Mouse (Mus musculus) midbrain, embryonic 13.5 days (tissue): ENCODE measurements around the gene Gm20518. TPM values are rescaled to one million over a fixed set of nuclear protein-coding genes. Genes with fewer than 3 reads are reported as not detected.

Experiments
- ATAC-seq: fragments of 200-750 bp; cut with Nextera tagmentation; 2 replicates; pipeline ENCODE4 v1.8.0; 2017; ENCODE audit warnings: mild to moderate bottlenecking, moderate TSS enrichment, moderate library complexity
- H3K27ac ChIP-seq: fragments of 300-500 bp; sonication (generic); 2 replicates; pipeline ENCODE4 v1.5.1; 2015; ENCODE audit warnings: inconsistent platforms, mild to moderate bottlenecking, moderate library complexity
- H3K27me3 ChIP-seq: fragments of 300-500 bp; sonication (generic); 2 replicates; pipeline ENCODE4 v1.6.1; 2015; ENCODE audit warnings: mild to moderate bottlenecking, inconsistent platforms
- H3K36me3 ChIP-seq: fragments of 300-500 bp; sonication (generic); 2 replicates; pipeline ENCODE4 v1.6.1; 2015; ENCODE audit warnings: mild to moderate bottlenecking, inconsistent platforms
- H3K4me1 ChIP-seq: fragments of 300-500 bp; sonication (generic); replicated peaks from 2 replicates; pipeline ENCODE4 v1.6.1; 2015; ENCODE audit warnings: inconsistent platforms
- H3K4me2 ChIP-seq: fragments of 300-500 bp; sonication (generic); replicated peaks from 2 replicates; pipeline ENCODE4 v1.6.1; 2015; ENCODE audit warnings: moderate library complexity, mild to moderate bottlenecking, inconsistent platforms
- H3K4me3 ChIP-seq: fragments of 300-500 bp; sonication (generic); replicated peaks from 2 replicates; pipeline ENCODE4 v1.5.1; 2015; ENCODE audit warnings: mild to moderate bottlenecking, inconsistent platforms
- H3K9ac ChIP-seq: fragments of 300-500 bp; sonication (generic); replicated peaks from 2 replicates; pipeline ENCODE4 v1.6.1; 2015; ENCODE audit warnings: mild to moderate bottlenecking, inconsistent platforms
- H3K9me3 ChIP-seq: fragments of 300-500 bp; sonication (generic); 2 replicates; pipeline ENCODE4 v1.6.1; 2016; ENCODE audit warnings: mild to moderate bottlenecking, inconsistent platforms
- WGBS: fragments of 180-500 bp; shearing (Covaris S2); methylation state at CpG from one replicate; pipeline ENCODE4 v1.1.7; 2015; 5-methylcytosine and 5-hydroxymethylcytosine counted together
- polyA plus RNA-seq: library from polyadenylated mRNA; unstranded; fragments of >200 nt; fragmentation: Nextera tagmentation; extraction: Ambion mirVana; gene quantifications from 2 replicates; pipeline ENCODE4 v1.2.1, GENCODE M21; 2015

Gene Gm20518
- polyA plus RNA-seq, result 0.71 and 0.98 TPM in 2 replicates

GRCm38 (mm10) chr16:17891567-17891959 lies at the start of gene Gm20518:
Gene Gm20518, minus strand, starts transcription at chr16:17891671.
- Histone ChIP-seq H3K4me3 (peak within 1 kb of the TSS; percentile 97), H3K27me3 (no peaks in the 10 kb centered on the region), H3K9ac (peak within 1 kb of the TSS; percentile 98), H3K4me1 (peaks cover 28% of the 10 kb centered on the region), H3K27ac (peak within 1 kb of the TSS; percentile 97), H3K9me3 (no peaks in the 10 kb centered on the region), H3K4me2 (peak within 1 kb of the TSS; percentile 95), H3K36me3 (no peaks in the 10 kb centered on the region)
- WGBS, result under 1% methylated on average over 38 of the region's 38 CpGs
- peak; percentile 98 for ATAC-seq

GRCm38 (mm10) chr16:17939255-17939751 lies 47.8 kb upstream of the Gm20518 start:
- Histone ChIP-seq H3K9me3 (no peaks in the 10 kb centered on the region), H3K4me1 (0 out of 2 replicates have a peak, but pooled peaks cover 4% of the 10 kb centered on the region), H3K36me3 (no peaks in the 10 kb centered on the region), H3K4me3 (no peak overlapping the region), H3K4me2 (no peak overlapping the region), H3K27me3 (peaks cover 25% of the 10 kb centered on the region; the same call in 1 of the 2 replicates), H3K27ac (no peak overlapping the region), H3K9ac (no peak overlapping the region)
- WGBS, result 56% methylated on average over 9 of the region's 9 CpGs
- ATAC-seq, result 0 out of 2 replicates have a peak, but pooled peaks have one; percentile 27

- Histone ChIP-seq H3K4me3 (no peak overlapping the region), H3K36me3 (no peaks in the 10 kb centered on the region), H3K9me3 (no peaks in the 10 kb centered on the region), H3K4me2 (no peak overlapping the region), H3K27ac (no peak overlapping the region), H3K27me3 (peaks cover 25% of the 10 kb centered on the region; the same call in 1 of the 2 replicates), H3K4me1 (0 out of 2 replicates have a peak, but pooled peaks cover 4% of the 10 kb centered on the region), H3K9ac (no peak overlapping the region)
- peak; percentile 86 for ATAC-seq
- WGBS, result 8% methylated on average over 7 of the region's 7 CpGs
These were observed 47.4 kb upstream of the Gm20518 start for GRCm38 (mm10) chr16:17938821-17939220.

GRCm38 (mm10) chr16:17938187-17938586 lies 46.7 kb upstream of the Gm20518 start:
- Histone ChIP-seq H3K9me3 (no peaks in the 10 kb centered on the region), H3K27me3 (peaks cover 27% of the 10 kb centered on the region), H3K36me3 (no peaks in the 10 kb centered on the region), H3K4me3 (no peak overlapping the region), H3K4me2 (no peak overlapping the region), H3K27ac (no peak overlapping the region), H3K9ac (no peak overlapping the region), H3K4me1 (0 out of 2 replicates have a peak, but pooled peaks cover 4% of the 10 kb centered on the region)
- WGBS, result 78% methylated on average over 7 of the region's 7 CpGs
- no peak for ATAC-seq

GRCm38 (mm10) chr16:17936776-17937175 lies 45.3 kb upstream of the Gm20518 start:
- no peaks in the 10 kb centered on the region for H3K9me3 ChIP-seq
- 0 out of 2 replicates have a peak, but pooled peaks cover 4% of the 10 kb centered on the region for H3K4me1 ChIP-seq
- H3K4me2 ChIP-seq, result no peak overlapping the region
- no peaks in the 10 kb centered on the region for H3K36me3 ChIP-seq
- H3K27me3 ChIP-seq, result peaks cover 27% of the 10 kb centered on the region
- H3K27ac ChIP-seq, result no peak overlapping the region
- no peak overlapping the region for H3K9ac ChIP-seq
- ATAC-seq, result no peak
- 85% methylated on average over 10 of the region's 10 CpGs for WGBS
- no peak overlapping the region for H3K4me3 ChIP-seq

- Histone ChIP-seq H3K27me3 (peaks cover 27% of the 10 kb centered on the region), H3K4me3 (no peak overlapping the region), H3K9ac (no peak overlapping the region), H3K4me1 (0 out of 2 replicates have a peak, but pooled peaks cover 4% of the 10 kb centered on the region), H3K36me3 (no peaks in the 10 kb centered on the region), H3K4me2 (no peak overlapping the region), H3K9me3 (no peaks in the 10 kb centered on the region), H3K27ac (no peak overlapping the region)
- 73% methylated on average over 3 of the region's 3 CpGs for WGBS
- no peak for ATAC-seq
These were observed 43.0 kb upstream of the Gm20518 start for GRCm38 (mm10) chr16:17934445-17934910.

- Histone ChIP-seq H3K4me2 (no peak overlapping the region), H3K9ac (no peak overlapping the region), H3K4me3 (no peak overlapping the region), H3K27ac (no peak overlapping the region), H3K27me3 (peaks cover 27% of the 10 kb centered on the region), H3K9me3 (no peaks in the 10 kb centered on the region), H3K4me1 (peaks cover 9% of the 10 kb centered on the region; the same call in 1 of the 2 replicates), H3K36me3 (no peaks in the 10 kb centered on the region)
- ATAC-seq, result no peak
- 72% methylated on average over 9 of the region's 9 CpGs for WGBS
These were observed 42.3 kb upstream of the Gm20518 start for GRCm38 (mm10) chr16:17933594-17934444.

GRCm38 (mm10) chr16:17931906-17932460 lies 40.5 kb upstream of the Gm20518 start:
- peaks cover 13% of the 10 kb centered on the region for H3K4me1 ChIP-seq
- no peak for ATAC-seq
- no peak overlapping the region for H3K4me2 ChIP-seq
- no peaks in the 10 kb centered on the region for H3K36me3 ChIP-seq
- 67% methylated on average over 5 of the region's 5 CpGs for WGBS
- no peak overlapping the region for H3K4me3 ChIP-seq
- no peaks in the 10 kb centered on the region for H3K9me3 ChIP-seq
- H3K27me3 ChIP-seq, result peaks cover 12% of the 10 kb centered on the region
- H3K9ac ChIP-seq, result no peak overlapping the region
- no peak overlapping the region for H3K27ac ChIP-seq

- WGBS, result 61% methylated on average over 2 of the region's 2 CpGs
- no peak overlapping the region for H3K4me2 ChIP-seq
- no peak for ATAC-seq
- peaks cover 2% of the 10 kb centered on the region; the same call in 1 of the 2 replicates for H3K27me3 ChIP-seq
- H3K27ac ChIP-seq, result peak overlapping the region; percentile 32
- peaks cover 24% of the 10 kb centered on the region for H3K4me1 ChIP-seq
- no peak overlapping the region for H3K4me3 ChIP-seq
- peaks cover 19% of the 10 kb centered on the region for H3K36me3 ChIP-seq
- no peak overlapping the region for H3K9ac ChIP-seq
- no peaks in the 10 kb centered on the region for H3K9me3 ChIP-seq
These were observed 38.2 kb upstream of the Gm20518 start for GRCm38 (mm10) chr16:17929631-17930030.

GRCm38 (mm10) chr16:17929211-17929610 lies 37.7 kb upstream of the Gm20518 start:
- H3K4me2 ChIP-seq, result no peak overlapping the region
- 12% methylated on average over 2 of the region's 2 CpGs for WGBS
- peak; percentile 9 for ATAC-seq
- H3K9me3 ChIP-seq, result no peaks in the 10 kb centered on the region
- peaks cover 21% of the 10 kb centered on the region for H3K36me3 ChIP-seq
- peaks cover 2% of the 10 kb centered on the region; the same call in 1 of the 2 replicates for H3K27me3 ChIP-seq
- H3K4me1 ChIP-seq, result peaks cover 24% of the 10 kb centered on the region
- no peak overlapping the region for H3K9ac ChIP-seq
- H3K4me3 ChIP-seq, result no peak overlapping the region
- peak overlapping the region; percentile 89 for H3K27ac ChIP-seq

GRCm38 (mm10) chr16:17928627-17929104 lies 37.2 kb upstream of the Gm20518 start:
- Histone ChIP-seq H3K27ac (peak overlapping the region; percentile 89), H3K4me3 (peak overlapping the region; percentile 66), H3K4me1 (peaks cover 24% of the 10 kb centered on the region), H3K27me3 (peaks cover 2% of the 10 kb centered on the region; the same call in 1 of the 2 replicates), H3K4me2 (peak overlapping the region; percentile 88), H3K9me3 (no peaks in the 10 kb centered on the region), H3K36me3 (peaks cover 21% of the 10 kb centered on the region), H3K9ac (peak overlapping the region; percentile 92)
- peak; percentile 43 for ATAC-seq
- WGBS, result 0% methylated on average over 9 of the region's 9 CpGs
